Mouse (Mus musculus) neural tube, embryonic 12.5 days (tissue): ENCODE measurements around the gene Hist1h2ae. TPM values are rescaled to one million over a fixed set of nuclear protein-coding genes. Genes with fewer than 3 reads are reported as not detected.
"Not testable (repeated sequence)": the region's sequence is repeated elsewhere in the genome, so short reads cannot be mapped to it uniquely, and the experiment has no call there.

Source experiments
- ATAC-seq: fragments of 200-750 bp; cut with Nextera tagmentation; 2 replicates; pipeline ENCODE4 v1.8.0; 2017; ENCODE audit warnings: low read depth, mild to moderate bottlenecking, moderate TSS enrichment, moderate library complexity; ENCODE audit not compliant: low FRiP score
- H3K27ac ChIP-seq: fragments of 300-500 bp; sonication (generic); 2 replicates; pipeline ENCODE4 v1.5.1; 2016
- H3K27me3 ChIP-seq: fragments of 300-500 bp; sonication (generic); replicated peaks from 2 replicates; pipeline ENCODE4 v1.6.1; 2016; ENCODE audit warnings: mild to moderate bottlenecking
- H3K36me3 ChIP-seq: fragments of 300-500 bp; sonication (generic); 2 replicates; pipeline ENCODE4 v1.6.1; 2016; ENCODE audit warnings: mild to moderate bottlenecking
- H3K4me1 ChIP-seq: fragments of 300-500 bp; sonication (generic); 2 replicates; pipeline ENCODE4 v1.6.1; 2016
- H3K4me2 ChIP-seq: fragments of 300-500 bp; sonication (generic); replicated peaks from 2 replicates; pipeline ENCODE4 v1.6.1; 2016; ENCODE audit warnings: mild to moderate bottlenecking
- H3K4me3 ChIP-seq: fragments of 300-500 bp; sonication (generic); 2 replicates; pipeline ENCODE4 v1.5.1; 2016
- H3K9ac ChIP-seq: fragments of 300-500 bp; sonication (generic); 2 replicates; pipeline ENCODE4 v1.6.1; 2016; ENCODE audit warnings: mild to moderate bottlenecking
- H3K9me3 ChIP-seq: fragments of 300-500 bp; sonication (generic); 2 replicates; pipeline ENCODE4 v1.6.1; 2016; ENCODE audit warnings: mild to moderate bottlenecking
- WGBS: fragments of 180-500 bp; shearing (Covaris S2); methylation state at CpG from one replicate; pipeline ENCODE4 v1.1.7; 2016; 5-methylcytosine and 5-hydroxymethylcytosine counted together
- polyA plus RNA-seq: library from polyadenylated mRNA; unstranded; fragments of >200 nt; fragmentation: Nextera tagmentation; extraction: Ambion mirVana; gene quantifications from 2 replicates; pipeline ENCODE4 v1.2.1, GENCODE M21; 2016

Gene Hist1h2ae
- polyA plus RNA-seq, 1 experiment from 2014 or later = 52.5 TPM

DNA sequence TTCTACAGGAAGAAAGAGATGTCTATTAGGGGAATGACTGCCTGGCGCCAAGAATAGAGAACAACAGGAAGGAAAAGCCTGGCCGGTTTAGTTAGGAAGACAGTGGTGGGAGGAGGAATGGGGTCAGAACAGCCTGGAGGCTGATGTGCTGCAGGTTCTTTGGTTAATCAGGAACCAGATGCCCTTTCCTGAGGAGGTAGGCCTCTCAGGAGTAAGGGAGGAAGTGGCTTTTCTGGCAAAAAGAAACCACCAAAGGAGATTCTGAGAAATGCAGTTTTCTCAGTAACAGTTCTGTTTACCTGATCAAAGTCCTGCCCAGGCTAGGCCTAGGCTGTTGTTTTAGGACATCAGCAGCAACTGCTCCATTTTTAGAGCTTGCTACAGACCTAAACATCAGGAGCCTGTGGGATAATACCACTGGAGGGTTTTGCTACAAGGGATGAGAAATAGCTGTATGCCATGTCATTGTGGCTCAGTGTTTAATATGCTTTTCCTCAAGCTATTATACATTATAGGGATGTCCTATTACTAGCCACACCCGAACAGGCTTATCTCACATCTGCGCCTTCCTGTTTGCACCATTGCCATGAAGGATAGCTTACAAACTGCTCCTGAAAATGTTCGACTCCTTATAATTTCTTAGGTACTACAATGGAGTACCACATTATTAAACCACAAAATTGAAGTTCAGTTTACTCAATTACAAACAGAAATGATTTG, 22.2 kb upstream of the Hist1h2ae start:
- Histone ChIP-seq H3K4me3 (no peak overlapping the region), H3K36me3 (no peaks in the 10 kb centered on the region), H3K9ac (no peak overlapping the region), H3K27ac (no peak overlapping the region), H3K27me3 (no peaks in the 10 kb centered on the region), H3K4me1 (no peaks in the 10 kb centered on the region), H3K4me2 (no peak overlapping the region), H3K9me3 (no peaks in the 10 kb centered on the region)
- no peak for ATAC-seq
- WGBS = 84% methylated on average over 5 of the region's 5 CpGs

DNA sequence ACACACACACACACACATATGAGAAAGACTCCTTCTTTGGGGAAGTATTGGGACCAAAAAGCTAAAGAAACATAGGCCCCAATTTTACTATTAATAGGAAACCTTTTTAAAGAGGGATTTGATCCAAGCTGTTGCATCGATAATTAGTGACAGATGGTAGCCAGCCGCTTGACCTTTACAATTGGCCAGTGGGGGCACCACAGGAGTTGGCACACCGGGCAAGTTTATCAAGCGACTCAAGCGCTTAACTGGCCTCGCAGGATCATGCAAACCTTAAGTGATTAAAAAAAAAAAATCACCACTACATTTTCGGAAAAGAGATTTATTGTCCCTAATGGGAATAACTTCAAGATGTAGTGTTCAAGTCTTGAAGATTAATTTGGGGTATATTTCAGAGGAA, 21.6 kb upstream of the Hist1h2ae start:
- Histone ChIP-seq H3K9ac (no peak overlapping the region), H3K36me3 (no peaks in the 10 kb centered on the region), H3K4me2 (no peak overlapping the region), H3K9me3 (no peaks in the 10 kb centered on the region), H3K27ac (no peak overlapping the region), H3K4me3 (no peak overlapping the region), H3K4me1 (no peaks in the 10 kb centered on the region), H3K27me3 (no peaks in the 10 kb centered on the region)
- WGBS = 92% methylated on average over 7 of the region's 7 CpGs
- ATAC-seq = no peak

DNA sequence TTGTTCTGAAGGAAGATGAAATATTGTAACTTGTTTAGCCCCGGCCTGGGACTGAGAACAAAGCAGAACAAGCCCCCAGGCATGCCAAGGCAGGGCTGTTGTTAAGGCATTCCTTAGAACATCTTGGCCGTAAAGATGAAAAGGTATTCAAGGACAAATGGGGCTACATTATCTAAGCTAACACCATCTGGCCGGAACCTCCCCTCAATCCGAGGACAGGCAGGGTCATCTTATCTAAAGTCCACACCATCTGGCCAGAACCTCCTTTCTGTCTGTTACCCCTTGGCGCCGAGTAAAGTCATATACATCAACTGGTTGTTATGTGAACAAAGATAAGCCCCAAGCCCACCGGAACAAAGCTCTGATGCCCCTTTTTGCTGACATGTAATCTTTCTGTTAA, 20.9 kb upstream of the Hist1h2ae start:
- not testable (repeated sequence) for H3K36me3 ChIP-seq, ATAC-seq, H3K4me2 ChIP-seq, H3K9me3 ChIP-seq, H3K4me1 ChIP-seq, H3K9ac ChIP-seq, H3K27ac ChIP-seq, H3K27me3 ChIP-seq, H3K4me3 ChIP-seq
- 89% methylated on average over 7 of the region's 7 CpGs for WGBS

DNA sequence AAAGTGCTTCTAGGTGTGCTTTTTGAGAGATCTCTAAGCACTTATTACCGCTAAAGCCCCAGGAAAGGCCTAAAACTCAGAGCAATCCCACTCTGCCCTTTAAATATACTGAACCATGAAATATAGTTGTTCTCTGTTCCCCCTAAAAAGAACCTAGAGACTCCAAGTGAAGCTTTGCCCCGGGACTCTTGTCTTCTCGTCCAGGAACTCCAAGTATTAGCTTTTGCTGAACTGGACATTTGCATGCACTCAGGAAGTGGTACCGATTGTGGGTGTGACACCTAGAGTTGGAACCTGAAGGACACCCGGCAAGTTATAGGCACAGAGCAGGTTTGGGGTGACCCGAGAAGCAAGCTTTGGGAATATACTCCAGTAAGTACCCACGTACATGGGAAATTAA, 20.2 kb upstream of the Hist1h2ae start:
- Histone ChIP-seq H3K4me3 (no peak overlapping the region), H3K4me1 (peaks cover 4% of the 10 kb centered on the region), H3K27me3 (no peaks in the 10 kb centered on the region), H3K9ac (no peak overlapping the region), H3K9me3 (no peaks in the 10 kb centered on the region), H3K4me2 (no peak overlapping the region), H3K27ac (no peak overlapping the region), H3K36me3 (no peaks in the 10 kb centered on the region)
- no peak for ATAC-seq
- 94% methylated on average over 7 of the region's 7 CpGs for WGBS

DNA sequence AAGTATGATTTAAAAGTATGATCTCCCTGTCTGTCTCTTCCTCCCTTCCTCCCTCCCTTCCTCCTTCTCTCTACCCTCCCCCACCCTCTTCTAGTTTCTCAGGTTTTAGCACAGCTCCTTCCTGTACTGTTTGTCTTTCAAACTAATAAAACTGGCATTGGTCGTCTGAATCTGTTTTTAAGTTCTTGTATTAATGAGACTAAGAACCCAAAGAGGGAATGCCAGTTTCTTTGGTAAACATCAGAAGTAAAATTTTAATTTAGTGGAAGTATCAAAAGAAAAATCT, 15.9 kb upstream of the Hist1h2ae start:
- no peaks in the 10 kb centered on the region for H3K9me3 ChIP-seq
- no peaks in the 10 kb centered on the region for H3K27me3 ChIP-seq
- no peak for ATAC-seq
- peak overlapping the region; percentile 53; the same call in 1 of the 2 replicates for H3K27ac ChIP-seq
- WGBS = 4% methylated on average over 1 of the region's 1 CpGs
- H3K4me2 ChIP-seq = peak overlapping the region; percentile 71
- H3K9ac ChIP-seq = 0 out of 2 replicates have a peak overlapping the region, but pooled peaks have one; percentile 51
- peaks cover 25% of the 10 kb centered on the region for H3K4me1 ChIP-seq
- peak overlapping the region; percentile 13; the same call in 1 of the 2 replicates for H3K4me3 ChIP-seq
- no peaks in the 10 kb centered on the region for H3K36me3 ChIP-seq

DNA sequence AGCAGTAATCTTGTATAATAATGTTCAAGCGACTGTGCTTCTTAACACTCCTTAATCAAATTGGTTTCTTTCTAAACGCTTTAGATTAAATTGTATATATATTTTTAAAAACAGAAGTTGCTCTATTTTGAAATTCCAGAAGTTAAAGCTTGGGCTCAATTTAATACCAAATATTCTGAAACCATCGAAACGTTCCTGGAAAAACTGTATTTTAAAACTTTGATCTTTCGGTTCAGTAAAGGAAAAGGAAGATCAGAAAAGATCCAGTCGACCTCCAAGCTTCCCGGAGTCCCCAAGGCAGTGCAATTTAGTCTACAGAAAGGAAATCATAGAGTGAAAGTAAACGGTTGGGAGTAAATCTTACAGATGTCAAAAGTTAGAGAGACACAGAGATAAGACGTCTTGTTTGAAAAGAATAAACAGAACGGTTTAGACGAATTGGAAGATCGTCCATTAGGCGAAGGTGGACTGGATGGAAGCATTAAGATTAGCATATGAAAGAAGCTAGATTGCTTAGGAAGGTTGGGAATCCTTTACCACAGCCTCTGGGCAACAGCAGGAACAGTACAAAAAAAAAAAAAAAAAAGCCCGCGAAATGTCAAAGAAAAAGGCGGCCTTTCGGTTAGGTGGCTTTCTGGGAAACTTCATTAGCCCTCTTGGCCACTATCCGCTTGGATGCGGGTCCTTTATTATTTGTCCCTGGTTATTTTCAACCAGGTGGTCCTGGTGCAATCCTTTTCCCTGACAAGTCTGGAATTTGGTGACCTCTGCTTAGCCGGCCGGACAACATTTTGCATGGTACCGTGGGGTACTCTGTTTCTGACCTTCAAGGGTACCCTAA, 15.3 kb upstream of the Hist1h2ae start:
- H3K9me3 ChIP-seq = no peaks in the 10 kb centered on the region
- ATAC-seq = no peak
- WGBS = 1% methylated on average over 22 of the region's 22 CpGs

DNA sequence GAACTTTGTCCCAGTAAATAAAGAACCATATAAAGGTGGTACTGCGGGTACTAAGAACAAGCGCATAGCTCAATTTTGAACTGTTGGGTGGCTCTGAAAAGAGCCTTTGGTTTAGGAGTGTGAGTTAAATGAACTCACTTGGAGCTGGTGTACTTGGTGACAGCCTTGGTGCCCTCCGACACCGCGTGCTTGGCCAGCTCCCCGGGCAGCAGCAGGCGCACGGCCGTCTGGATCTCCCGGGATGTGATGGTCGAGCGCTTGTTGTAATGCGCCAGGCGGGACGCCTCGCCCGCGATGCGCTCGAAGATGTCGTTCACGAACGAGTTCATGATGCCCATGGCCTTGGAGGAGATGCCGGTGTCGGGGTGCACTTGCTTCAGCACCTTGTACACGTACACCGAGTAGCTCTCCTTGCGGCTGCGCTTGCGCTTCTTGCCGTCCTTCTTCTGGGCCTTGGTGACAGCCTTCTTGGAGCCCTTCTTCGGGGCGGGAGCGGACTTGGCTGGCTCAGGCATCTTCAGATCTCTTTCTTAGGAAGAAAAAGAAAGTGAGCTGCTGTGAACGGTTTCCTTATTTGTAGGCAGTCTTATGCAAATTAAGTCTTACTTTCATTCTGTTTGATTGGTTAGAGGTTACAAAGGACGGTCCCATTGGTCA, 14.6 kb upstream of the Hist1h2ae start:
- not testable (repeated sequence) for H3K36me3 ChIP-seq, H3K9me3 ChIP-seq, H3K27me3 ChIP-seq
- WGBS = 0% methylated on average over 31 of the region's 36 CpGs
- peak; percentile 88 for ATAC-seq
- peak overlapping the region; percentile 42 for H3K4me3 ChIP-seq
- peak overlapping the region; percentile 71 for H3K4me2 ChIP-seq
- peak overlapping the region; percentile 72 for H3K9ac ChIP-seq
- peaks cover 27% of the 10 kb centered on the region for H3K4me1 ChIP-seq
- peak overlapping the region; percentile 86 for H3K27ac ChIP-seq

More for the DNA sequence above, 15.3 kb upstream of the Hist1h2ae start:
- Histone ChIP-seq H3K4me3 (peak overlapping the region; percentile 13; the same call in 1 of the 2 replicates), H3K4me1 (peaks cover 27% of the 10 kb centered on the region), H3K9ac (peak overlapping the region; percentile 51; the same call in 1 of the 2 replicates), H3K36me3 (no peaks in the 10 kb centered on the region), H3K4me2 (peak overlapping the region; percentile 71), H3K27ac (peak overlapping the region; percentile 53; the same call in 1 of the 2 replicates), H3K27me3 (no peaks in the 10 kb centered on the region)

DNA sequence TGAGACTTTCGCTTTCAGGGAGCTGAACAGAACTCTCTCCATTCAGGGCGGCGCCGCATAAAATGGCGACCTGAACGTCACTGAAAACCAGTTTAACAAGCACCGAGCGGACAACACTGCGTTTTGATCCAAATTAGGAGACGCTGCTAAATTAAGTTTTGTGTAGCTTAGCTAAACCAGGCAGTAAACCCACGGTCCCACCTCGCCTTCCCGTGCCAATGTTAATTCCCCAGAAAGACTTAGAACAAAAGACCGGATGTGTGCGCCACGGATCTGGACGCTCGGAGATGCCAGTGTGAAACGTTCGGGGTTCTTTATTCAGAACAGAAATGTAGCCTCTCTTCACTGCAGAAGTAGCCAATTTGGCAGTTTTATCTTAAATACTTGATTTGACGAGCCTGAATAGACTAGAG, 14.0 kb upstream of the Hist1h2ae start:
- Histone ChIP-seq H3K27me3 (no peaks in the 10 kb centered on the region), H3K4me2 (peak overlapping the region; percentile 71), H3K4me3 (peak overlapping the region; percentile 42), H3K9me3 (no peaks in the 10 kb centered on the region), H3K27ac (peak overlapping the region; percentile 86), H3K4me1 (peaks cover 27% of the 10 kb centered on the region), H3K9ac (peak overlapping the region; percentile 72), H3K36me3 (no peaks in the 10 kb centered on the region)
- under 1% methylated on average over 21 of the region's 21 CpGs for WGBS
- ATAC-seq = peak; percentile 15; the same call in 1 of the 2 replicates

DNA sequence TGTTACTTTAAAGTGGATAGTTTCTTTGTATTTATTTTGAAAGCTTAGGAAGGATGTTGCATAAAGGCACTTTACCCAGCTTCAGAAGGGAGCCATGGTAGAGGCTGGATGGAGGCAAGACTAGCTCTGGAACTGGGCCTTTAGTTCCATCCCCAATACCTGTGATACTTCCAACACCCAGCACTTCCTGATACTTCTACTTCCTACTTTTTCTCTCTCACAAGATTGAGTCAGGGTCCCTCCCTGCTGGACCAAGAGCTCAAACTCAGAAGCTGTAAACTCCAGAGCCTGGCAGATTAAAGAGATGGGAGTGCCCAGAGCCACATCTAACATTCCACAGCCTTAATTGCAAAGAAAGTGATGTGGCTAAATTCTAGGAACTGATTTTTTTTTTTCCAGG, 13.3 kb upstream of the Hist1h2ae start:
- Histone ChIP-seq H3K27me3 (no peaks in the 10 kb centered on the region), H3K36me3 (no peaks in the 10 kb centered on the region), H3K4me2 (peak overlapping the region; percentile 71), H3K27ac (peak overlapping the region; percentile 86; the same call in 1 of the 2 replicates), H3K4me1 (peaks cover 27% of the 10 kb centered on the region), H3K9me3 (no peaks in the 10 kb centered on the region), H3K4me3 (no peak overlapping the region), H3K9ac (peak overlapping the region; percentile 27)
- ATAC-seq = no peak

DNA sequence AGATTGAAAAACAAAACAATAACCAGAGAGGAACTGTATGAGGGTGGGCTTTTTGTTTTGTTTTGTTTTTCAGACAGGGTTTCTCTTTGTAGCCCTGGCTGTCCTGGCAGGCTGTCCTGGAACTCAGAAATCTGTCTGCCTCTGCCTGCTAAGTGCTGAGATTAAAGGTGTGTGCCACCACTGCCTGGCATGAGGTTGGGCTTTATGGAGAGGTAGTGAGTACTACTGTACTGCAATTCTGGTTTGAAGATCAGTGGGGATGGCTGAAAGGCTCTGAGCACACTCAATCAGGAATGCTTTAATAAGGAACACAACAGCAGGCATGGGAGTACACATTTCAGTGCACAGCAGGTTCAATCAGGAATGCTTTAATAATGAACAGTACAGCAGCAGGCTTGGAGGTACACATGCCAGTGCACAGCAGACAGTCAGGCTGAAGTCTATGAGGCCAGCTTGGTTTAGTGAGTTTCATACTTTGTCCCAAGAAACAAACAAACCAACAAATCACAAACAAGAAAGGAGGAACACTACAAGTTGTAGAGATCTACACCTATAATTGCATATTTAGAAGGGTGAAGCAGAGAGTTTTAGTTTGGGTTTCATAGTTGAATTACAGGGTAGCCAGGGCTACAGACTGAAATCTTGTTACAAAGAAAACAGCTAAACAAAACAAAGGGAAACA, 12.5 kb upstream of the Hist1h2ae start:
- no peak overlapping the region for H3K4me3 ChIP-seq

DNA sequence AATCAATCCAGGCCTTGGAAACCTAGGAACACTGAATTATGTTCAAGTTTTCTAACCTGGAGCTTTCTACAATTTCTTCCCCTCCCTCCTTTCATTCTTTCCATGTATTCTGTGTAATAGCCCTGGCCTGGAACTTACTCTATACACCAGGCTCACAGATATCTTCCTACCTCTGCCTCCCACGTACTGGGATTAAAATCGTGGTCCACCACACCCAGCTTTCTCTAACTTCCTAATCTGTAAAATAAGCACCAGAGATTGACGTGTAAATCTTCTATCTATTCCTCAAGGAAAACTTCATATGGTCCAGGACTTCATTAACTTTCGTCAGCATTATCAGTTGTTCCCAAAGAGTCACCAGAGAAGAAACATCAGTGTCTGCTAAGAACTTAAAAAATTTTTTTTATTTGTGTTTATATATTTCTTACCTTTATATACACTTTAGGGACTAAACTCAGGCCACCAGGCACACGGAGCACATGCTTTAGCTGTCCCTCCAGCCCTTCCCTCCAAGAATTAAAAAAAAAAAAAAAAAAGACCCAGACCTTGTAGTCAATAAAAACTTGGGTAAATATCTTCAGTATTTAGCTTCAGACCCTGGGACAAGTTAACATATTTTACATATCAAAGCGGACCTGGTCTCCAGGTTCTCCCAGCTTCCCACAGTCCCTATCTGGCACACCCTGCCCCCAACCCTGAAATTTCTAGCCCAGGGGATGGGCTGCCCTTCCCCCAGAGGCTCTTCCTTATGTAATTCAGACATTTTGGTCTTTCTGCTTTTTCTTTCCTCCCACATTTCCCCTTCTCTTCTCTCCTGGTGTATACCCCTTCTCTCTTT, 11.4 kb upstream of the Hist1h2ae start:
- H3K4me1 ChIP-seq = peaks cover 27% of the 10 kb centered on the region
- WGBS = 5% methylated on average over 6 of the region's 6 CpGs
- ATAC-seq = no peak

More for the DNA sequence above, 12.5 kb upstream of the Hist1h2ae start:
- Histone ChIP-seq H3K9me3 (no peaks in the 10 kb centered on the region), H3K36me3 (no peaks in the 10 kb centered on the region), H3K4me2 (peak overlapping the region; percentile 65; the same call in 1 of the 2 replicates), H3K27me3 (no peaks in the 10 kb centered on the region), H3K9ac (no peak overlapping the region), H3K4me1 (peaks cover 27% of the 10 kb centered on the region), H3K27ac (no peak overlapping the region)
- ATAC-seq = no peak

More for the DNA sequence above, 11.4 kb upstream of the Hist1h2ae start:
- Histone ChIP-seq H3K36me3 (no peaks in the 10 kb centered on the region), H3K4me2 (peak overlapping the region; percentile 65), H3K27ac (peak overlapping the region; percentile 27), H3K27me3 (no peaks in the 10 kb centered on the region), H3K9ac (peak overlapping the region; percentile 56), H3K4me3 (peak overlapping the region; percentile 34), H3K9me3 (no peaks in the 10 kb centered on the region)
